Mouse (Mus musculus) heart, embryonic 15.5 days (tissue): ENCODE measurements at regions not wholly inside any gene's neighbourhood (a gene's known extent, or its start where the extent isn't known, plus 50 kb on each side); places are given as distances from the start of the nearest gene placed in this dataset.

Source experiments
- ATAC-seq: fragments of 200-750 bp; cut with Nextera tagmentation; replicated peaks from 2 replicates; pipeline ENCODE4 v1.8.0; 2017; ENCODE audit warnings: low read depth, moderate TSS enrichment; ENCODE audit not compliant: insufficient number of reproducible peaks, insufficient read depth, low FRiP score
- H3K27ac ChIP-seq: fragments of 300-500 bp; sonication (generic); 2 replicates; pipeline ENCODE4 v1.5.1; 2015; ENCODE audit warnings: mild to moderate bottlenecking, inconsistent platforms
- H3K27me3 ChIP-seq: fragments of 300-500 bp; sonication (generic); 2 replicates; pipeline ENCODE4 v1.6.1; 2015; ENCODE audit warnings: inconsistent platforms
- H3K36me3 ChIP-seq: fragments of 300-500 bp; sonication (generic); 2 replicates; pipeline ENCODE4 v1.6.1; 2015; ENCODE audit warnings: mild to moderate bottlenecking, inconsistent platforms
- H3K4me1 ChIP-seq: fragments of 300-500 bp; sonication (generic); replicated peaks from 2 replicates; pipeline ENCODE4 v1.6.1; 2015; ENCODE audit warnings: inconsistent platforms
- H3K4me2 ChIP-seq: fragments of 300-500 bp; sonication (generic); 2 replicates; pipeline ENCODE4 v1.6.1; 2015; ENCODE audit warnings: inconsistent platforms, mild to moderate bottlenecking, moderate library complexity
- H3K4me3 ChIP-seq: fragments of 300-500 bp; sonication (generic); 2 replicates; pipeline ENCODE4 v1.5.1; 2015; ENCODE audit warnings: mild to moderate bottlenecking, inconsistent platforms
- H3K9ac ChIP-seq: fragments of 300-500 bp; sonication (generic); 2 replicates; pipeline ENCODE4 v1.6.1; 2015; ENCODE audit warnings: mild to moderate bottlenecking, inconsistent platforms
- H3K9me3 ChIP-seq: fragments of 300-500 bp; sonication (generic); replicated peaks from 2 replicates; pipeline ENCODE4 v1.6.1; 2016; ENCODE audit warnings: inconsistent platforms
- WGBS: fragments of 180-500 bp; shearing (Covaris S2); methylation state at CpG from one replicate; pipeline ENCODE4 v1.1.7; 2015; ENCODE audit warnings: mixed read lengths; 5-methylcytosine and 5-hydroxymethylcytosine counted together

DNA sequence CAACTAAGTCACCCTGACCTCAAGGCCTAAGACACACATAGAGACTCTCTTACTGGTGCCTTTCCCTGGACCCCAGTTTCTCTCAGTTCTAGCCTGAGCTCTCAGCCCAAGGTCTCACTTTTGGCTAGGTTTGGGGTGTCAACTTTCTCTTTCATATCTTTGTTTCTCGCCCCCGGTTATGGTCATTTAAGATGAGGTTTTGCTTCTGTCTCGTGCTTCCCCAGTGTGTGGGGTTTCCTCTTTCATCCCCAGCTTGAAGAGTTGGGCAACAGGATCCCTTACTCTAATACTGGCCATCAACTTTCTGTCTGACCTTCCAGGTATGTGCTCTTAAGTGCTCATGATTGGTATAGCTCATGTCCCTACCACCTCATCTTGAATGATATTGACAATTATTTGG, 67.5 kb downstream of the Lmo4 start:
- no peaks in the 10 kb centered on the region for H3K27me3 ChIP-seq
- no peak overlapping the region for H3K4me3 ChIP-seq
- no peaks in the 10 kb centered on the region for H3K4me1 ChIP-seq
- no peaks in the 10 kb centered on the region for H3K36me3 ChIP-seq
- H3K9me3 ChIP-seq = no peaks in the 10 kb centered on the region
- WGBS = 71% methylated on average over 3 of the region's 3 CpGs
- H3K9ac ChIP-seq = no peak overlapping the region
- ATAC-seq = no peak
- H3K27ac ChIP-seq = no peak overlapping the region
- no peak overlapping the region for H3K4me2 ChIP-seq

DNA sequence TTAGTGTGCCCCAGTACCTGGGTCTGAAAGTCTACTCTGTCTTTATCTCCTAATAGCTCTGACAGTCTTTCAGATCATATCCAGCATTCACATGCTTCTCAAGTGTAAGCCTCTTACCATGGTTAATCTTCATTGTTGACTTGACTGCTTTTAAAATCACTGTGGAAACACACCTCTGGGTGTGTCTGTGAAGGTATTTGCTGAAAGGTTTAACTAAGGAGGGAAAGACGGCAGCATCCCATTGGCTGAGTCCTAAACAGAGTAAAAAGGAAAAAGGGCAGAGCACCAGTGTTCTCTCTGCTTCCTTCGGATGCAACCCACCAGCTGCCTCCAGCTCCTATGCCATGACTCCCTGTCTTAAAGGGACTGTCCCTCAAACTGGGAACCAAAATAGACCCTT, 68.6 kb downstream of the Lmo4 start:
- 68% methylated on average over 2 of the region's 2 CpGs for WGBS
- H3K9me3 ChIP-seq = no peaks in the 10 kb centered on the region
- no peak for ATAC-seq
- no peaks in the 10 kb centered on the region for H3K27me3 ChIP-seq
- H3K4me3 ChIP-seq = no peak overlapping the region
- H3K27ac ChIP-seq = no peak overlapping the region
- no peaks in the 10 kb centered on the region for H3K36me3 ChIP-seq
- no peaks in the 10 kb centered on the region for H3K4me1 ChIP-seq
- no peak overlapping the region for H3K4me2 ChIP-seq
- no peak overlapping the region for H3K9ac ChIP-seq

DNA sequence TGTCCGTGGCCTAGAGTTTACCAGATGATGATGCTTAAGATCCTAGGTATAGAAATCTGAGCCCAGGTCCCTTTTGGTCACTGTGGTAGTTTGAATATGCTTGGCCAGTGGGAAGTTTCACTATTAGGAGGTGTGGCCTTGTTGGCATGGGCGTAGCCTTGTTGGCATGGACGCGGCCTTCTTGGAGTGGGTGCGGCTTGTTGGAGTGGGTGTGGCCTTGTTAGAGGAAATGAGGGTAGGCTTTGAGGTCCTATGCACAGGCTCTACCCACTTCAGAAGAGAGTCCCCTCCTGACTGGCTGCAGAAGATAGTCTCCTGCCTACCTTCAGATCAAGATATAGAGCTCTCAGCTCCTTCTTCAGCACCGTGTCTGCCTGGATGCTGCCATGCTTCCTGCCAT, 69.4 kb downstream of the Lmo4 start:
- no peaks in the 10 kb centered on the region for H3K36me3 ChIP-seq
- H3K27ac ChIP-seq = no peak overlapping the region
- no peak overlapping the region for H3K9ac ChIP-seq
- no peaks in the 10 kb centered on the region for H3K9me3 ChIP-seq
- no peak overlapping the region for H3K4me3 ChIP-seq
- H3K4me2 ChIP-seq = no peak overlapping the region
- no peaks in the 10 kb centered on the region for H3K4me1 ChIP-seq
- no peak for ATAC-seq
- no peaks in the 10 kb centered on the region for H3K27me3 ChIP-seq
- 94% methylated on average over 6 of the region's 6 CpGs for WGBS

DNA sequence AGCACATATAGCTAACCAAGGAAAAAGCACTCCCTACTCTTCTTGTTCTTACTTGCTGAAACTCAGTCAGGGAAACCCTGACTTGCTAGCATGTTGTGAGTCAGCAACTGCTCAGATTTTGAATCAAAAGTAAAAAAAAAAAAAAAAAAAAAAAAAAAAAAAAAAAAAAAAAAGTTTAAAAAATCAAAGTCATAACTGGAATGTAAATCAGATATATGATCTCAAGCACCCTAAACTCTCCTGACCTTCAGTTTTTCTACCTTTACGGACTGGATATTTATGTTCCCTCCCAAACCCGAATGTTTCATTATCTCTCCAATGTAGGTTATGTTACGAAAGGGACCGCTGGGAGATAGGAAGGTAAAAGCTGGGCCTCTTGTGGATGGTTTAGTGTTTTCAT, 77.0 kb downstream of the Lmo4 start:
- H3K4me3 ChIP-seq = no peak overlapping the region
- no peaks in the 10 kb centered on the region for H3K9me3 ChIP-seq
- H3K36me3 ChIP-seq = no peaks in the 10 kb centered on the region
- H3K27ac ChIP-seq = no peak overlapping the region
- WGBS = 87% methylated on average over 4 of the region's 4 CpGs
- H3K9ac ChIP-seq = no peak overlapping the region
- no peak overlapping the region for H3K4me2 ChIP-seq
- H3K27me3 ChIP-seq = no peaks in the 10 kb centered on the region
- H3K4me1 ChIP-seq = no peaks in the 10 kb centered on the region
- no peak for ATAC-seq

DNA sequence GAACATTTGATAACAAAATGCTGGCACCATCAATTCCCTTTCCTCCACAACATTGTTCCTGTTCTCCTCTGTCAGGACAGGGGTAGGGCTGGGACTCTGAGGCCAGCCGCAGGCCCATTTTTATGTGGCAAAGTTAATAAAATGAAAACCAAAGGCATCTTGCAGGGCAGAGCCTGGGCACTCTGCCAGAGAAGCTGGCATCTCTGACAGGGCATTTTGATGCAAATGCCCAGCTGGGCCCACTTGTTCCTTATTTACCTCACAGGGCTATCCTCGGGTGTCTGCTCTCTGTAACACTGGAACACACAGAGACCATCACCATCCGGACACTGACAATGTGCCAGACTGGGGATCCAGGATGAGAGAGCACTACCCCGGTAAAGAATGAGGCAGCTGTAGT, 80.7 kb downstream of the Lmo4 start:
- Histone ChIP-seq H3K4me3 (no peak overlapping the region), H3K9me3 (no peaks in the 10 kb centered on the region), H3K27me3 (no peaks in the 10 kb centered on the region), H3K9ac (no peak overlapping the region), H3K27ac (no peak overlapping the region), H3K36me3 (no peaks in the 10 kb centered on the region), H3K4me2 (no peak overlapping the region), H3K4me1 (no peaks in the 10 kb centered on the region)
- ATAC-seq = no peak
- WGBS = 65% methylated on average over 4 of the region's 4 CpGs

DNA sequence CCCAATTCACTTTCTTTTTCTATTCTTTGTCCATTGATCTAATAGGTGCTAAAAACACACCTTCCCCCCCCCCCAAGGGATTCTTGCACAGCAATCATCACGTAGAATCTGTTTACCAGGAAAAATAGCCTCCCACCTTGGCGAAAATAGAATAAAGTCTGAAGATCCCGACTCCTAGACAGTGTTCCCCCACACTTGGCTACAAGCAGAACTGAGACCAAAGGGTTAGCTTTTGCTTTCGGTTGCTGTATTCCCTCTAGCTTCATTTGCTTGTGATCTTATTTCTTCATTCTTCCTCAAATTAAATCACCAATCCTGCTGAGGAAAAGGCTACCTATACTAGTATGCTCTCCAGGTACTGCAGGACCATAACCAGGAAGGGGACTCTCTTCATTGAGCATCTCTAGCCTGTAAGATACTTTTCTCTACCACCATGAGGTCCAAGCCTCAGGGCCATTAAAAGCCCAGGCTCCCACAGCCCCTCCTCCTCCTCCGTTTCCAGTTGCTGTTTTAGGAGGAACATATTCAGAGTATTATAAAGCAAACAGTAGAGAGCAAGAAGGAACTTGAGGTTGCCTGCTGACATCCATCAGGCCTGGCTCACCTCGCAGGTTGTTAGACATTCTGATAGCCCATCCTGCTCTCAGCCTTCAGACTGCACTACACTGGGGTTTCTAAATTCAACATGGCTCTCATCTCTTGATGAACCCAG, 81.5 kb downstream of the Lmo4 start:
- no peak for ATAC-seq
- H3K4me3 ChIP-seq = no peak overlapping the region
- no peaks in the 10 kb centered on the region for H3K36me3 ChIP-seq
- H3K4me2 ChIP-seq = no peak overlapping the region
- WGBS = 72% methylated on average over 6 of the region's 6 CpGs
- H3K27me3 ChIP-seq = no peaks in the 10 kb centered on the region
- no peak overlapping the region for H3K27ac ChIP-seq
- H3K9ac ChIP-seq = no peak overlapping the region
- H3K9me3 ChIP-seq = no peaks in the 10 kb centered on the region
- no peaks in the 10 kb centered on the region for H3K4me1 ChIP-seq

DNA sequence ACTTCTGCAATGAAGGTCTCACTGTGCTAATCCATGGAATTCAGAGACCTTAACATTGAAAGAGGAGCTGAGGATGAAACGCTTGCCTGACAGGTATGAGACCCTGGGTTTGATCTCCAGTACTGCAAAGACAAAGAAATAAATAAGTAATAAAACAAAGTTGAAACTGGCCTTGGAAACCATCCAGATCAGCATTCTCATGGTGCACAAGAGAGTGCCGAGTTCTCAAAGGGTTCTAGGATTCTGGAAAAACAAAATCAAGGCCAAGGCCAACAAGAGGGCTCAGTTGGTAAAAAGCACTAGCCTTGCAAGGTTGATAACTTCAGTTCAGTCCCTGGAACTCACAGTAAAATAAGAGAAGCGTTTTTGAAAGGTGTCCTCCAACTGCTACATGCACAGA, 85.9 kb downstream of the Lmo4 start:
- WGBS = 60% methylated on average over 3 of the region's 3 CpGs
- no peaks in the 10 kb centered on the region for H3K36me3 ChIP-seq
- no peaks in the 10 kb centered on the region for H3K9me3 ChIP-seq
- H3K4me3 ChIP-seq = no peak overlapping the region
- H3K4me2 ChIP-seq = no peak overlapping the region
- H3K27me3 ChIP-seq = no peaks in the 10 kb centered on the region
- H3K27ac ChIP-seq = no peak overlapping the region
- no peak for ATAC-seq
- no peaks in the 10 kb centered on the region for H3K4me1 ChIP-seq
- no peak overlapping the region for H3K9ac ChIP-seq

DNA sequence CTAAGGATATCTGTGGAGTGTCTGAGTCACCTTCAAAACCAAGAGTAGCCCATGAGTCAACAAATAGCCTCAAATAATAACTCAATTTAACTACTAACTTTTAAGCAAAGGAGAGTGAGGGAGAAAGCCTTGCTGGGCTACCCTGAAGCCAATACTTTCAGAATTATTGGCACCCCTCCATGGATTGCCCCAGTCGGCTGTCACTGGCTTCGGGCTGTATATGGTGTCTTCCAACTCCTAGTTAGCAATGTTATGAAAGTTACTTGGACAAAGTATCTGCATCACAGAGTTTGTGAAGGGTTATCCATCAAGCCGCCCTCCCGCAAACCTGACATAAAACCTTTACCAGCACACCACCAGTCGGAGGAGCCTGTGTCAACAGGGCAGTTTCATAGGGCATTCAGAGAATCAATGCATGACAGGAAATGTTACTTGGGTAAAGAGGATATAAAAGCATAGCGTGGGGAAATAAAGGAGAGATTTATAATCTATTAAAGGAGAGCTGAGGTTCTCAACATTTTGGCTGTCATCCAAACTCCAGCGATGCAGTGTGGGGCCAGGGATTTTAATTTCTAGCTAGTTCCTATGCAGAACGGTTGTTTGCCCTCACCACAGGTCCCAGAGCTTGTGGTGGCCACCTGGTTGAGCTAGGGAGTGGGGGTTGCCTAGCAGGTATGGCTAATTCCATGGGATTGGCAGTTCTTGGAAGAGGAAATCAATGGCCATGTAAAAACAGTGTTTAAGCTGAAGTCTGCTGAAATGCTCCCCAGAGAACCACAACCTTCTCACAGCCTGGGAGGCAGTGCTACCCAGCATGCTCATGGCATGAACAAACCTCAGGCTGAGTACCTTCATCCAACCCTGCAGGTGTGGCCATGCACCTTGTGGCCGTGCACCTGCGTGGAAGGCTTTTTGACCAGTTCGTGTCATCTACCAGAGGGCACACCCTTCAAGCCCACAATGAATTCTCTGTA, 91.1 kb downstream of the Lmo4 start:
- Histone ChIP-seq H3K4me3 (no peak overlapping the region), H3K9me3 (no peaks in the 10 kb centered on the region), H3K4me1 (no peaks in the 10 kb centered on the region), H3K27ac (no peak overlapping the region), H3K4me2 (no peak overlapping the region), H3K36me3 (no peaks in the 10 kb centered on the region), H3K27me3 (no peaks in the 10 kb centered on the region), H3K9ac (no peak overlapping the region)
- no peak for ATAC-seq
- 74% methylated on average over 11 of the region's 11 CpGs for WGBS

DNA sequence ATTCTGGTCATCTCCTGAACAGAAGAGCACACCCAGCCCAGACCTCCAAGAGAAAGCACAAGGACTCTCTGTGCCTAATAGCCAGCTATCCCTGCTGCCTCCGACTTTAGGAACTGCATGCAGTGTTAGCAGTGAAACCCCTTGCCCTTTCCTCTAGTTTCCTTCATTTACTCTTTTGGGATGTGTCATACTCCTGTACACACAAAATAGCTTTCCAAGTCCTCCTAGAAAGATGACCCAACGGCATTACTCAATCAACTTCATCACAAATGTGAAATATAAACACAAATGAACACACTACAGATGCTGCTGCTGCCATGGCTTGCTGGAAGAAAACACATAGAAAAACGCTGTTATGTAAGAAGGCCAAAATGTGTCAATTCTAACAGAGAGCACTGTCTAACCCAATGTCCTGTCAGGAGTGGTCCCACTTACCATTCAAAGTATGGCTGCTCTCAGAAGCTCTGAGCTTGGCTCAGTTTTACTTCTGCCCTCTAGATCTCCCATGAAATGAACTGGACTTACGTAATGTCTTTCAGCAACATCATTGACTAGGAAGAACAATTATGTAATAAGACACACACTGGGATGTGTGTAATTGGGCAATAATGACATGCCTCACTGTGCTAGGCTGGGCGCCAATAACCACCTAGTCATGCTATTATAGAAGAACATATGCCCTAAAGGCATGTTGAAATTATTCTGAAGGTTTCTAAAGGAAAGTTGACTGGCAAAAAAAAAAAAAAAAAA, 94.5 kb downstream of the Lmo4 start:
- Histone ChIP-seq H3K4me2 (no peak overlapping the region), H3K27me3 (no peaks in the 10 kb centered on the region), H3K9me3 (no peaks in the 10 kb centered on the region), H3K36me3 (no peaks in the 10 kb centered on the region), H3K4me3 (no peak overlapping the region), H3K9ac (no peak overlapping the region), H3K4me1 (no peaks in the 10 kb centered on the region), H3K27ac (no peak overlapping the region)
- ATAC-seq = no peak
- WGBS = 87% methylated on average over 5 of the region's 5 CpGs

DNA sequence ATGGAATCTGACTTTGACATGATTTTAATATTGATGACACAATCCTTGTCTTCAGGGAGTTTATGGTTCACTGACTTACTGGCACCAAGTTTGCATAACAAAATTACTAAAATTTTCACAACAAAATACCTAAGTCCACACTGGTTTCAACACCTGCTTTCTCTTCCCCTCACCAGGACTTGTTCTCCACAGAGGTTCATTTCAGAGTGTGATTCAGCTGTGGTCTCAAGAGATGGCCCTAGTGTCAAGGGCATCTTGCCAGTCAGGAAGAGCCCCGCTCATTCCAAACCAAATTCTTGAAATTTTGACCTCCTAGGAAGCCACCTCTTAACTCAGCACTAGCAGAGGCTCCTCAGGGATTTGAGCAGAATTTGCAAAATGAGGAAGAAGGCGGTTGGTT, 95.3 kb downstream of the Lmo4 start:
- H3K27me3 ChIP-seq = no peaks in the 10 kb centered on the region
- H3K4me2 ChIP-seq = no peak overlapping the region
- 76% methylated on average over 2 of the region's 2 CpGs for WGBS
- no peaks in the 10 kb centered on the region for H3K9me3 ChIP-seq
- H3K27ac ChIP-seq = no peak overlapping the region
- no peak for ATAC-seq
- no peak overlapping the region for H3K9ac ChIP-seq
- H3K36me3 ChIP-seq = no peaks in the 10 kb centered on the region
- H3K4me1 ChIP-seq = no peaks in the 10 kb centered on the region
- no peak overlapping the region for H3K4me3 ChIP-seq

DNA sequence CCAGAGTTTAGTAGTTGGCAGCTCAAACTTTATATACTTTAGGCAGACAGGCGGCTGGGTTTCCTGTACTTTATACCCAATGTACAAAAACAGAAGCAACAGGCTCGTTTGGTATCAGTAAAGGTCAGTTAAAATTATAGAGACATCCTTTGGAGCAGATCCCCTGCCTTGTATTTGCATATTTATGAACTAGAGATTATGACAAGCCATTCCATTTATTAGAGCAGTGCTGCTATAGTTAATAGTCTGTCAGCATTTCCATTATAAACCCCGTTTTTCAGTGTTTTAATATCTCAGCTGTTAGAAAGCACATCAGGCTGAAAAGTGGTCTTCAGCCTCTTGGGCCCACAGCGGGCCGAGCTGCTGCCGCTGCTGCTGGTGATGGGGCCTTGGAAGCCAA, 96.7 kb downstream of the Lmo4 start:
- Histone ChIP-seq H3K4me2 (no peak overlapping the region), H3K27me3 (no peaks in the 10 kb centered on the region), H3K4me3 (no peak overlapping the region), H3K27ac (no peak overlapping the region), H3K9ac (no peak overlapping the region), H3K9me3 (no peaks in the 10 kb centered on the region), H3K36me3 (no peaks in the 10 kb centered on the region), H3K4me1 (no peaks in the 10 kb centered on the region)
- 78% methylated on average over 6 of the region's 6 CpGs for WGBS
- no peak for ATAC-seq
